In genomic region chr8:11774195-11775076, GRCm38 (mm10) we compare ENCODE assay signal across 9 mouse cellular contexts. TPM values are rescaled to one million over a fixed set of nuclear protein-coding genes. Genes with fewer than 3 reads are reported as not detected.
A peak's percentile ranks its signal among the peaks of the same experiment; 100 is the strongest.
DNase-seq lines count a peak whose midpoint lies in the region; ATAC-seq lines count a peak whose summit lies in the region.
"Had no signal": no experiment of that assay in that cellular context is flagged by ENCODE, and none has a peak within 500 bp of the region (broad histone marks: within the 10 kb centered on the region; RNA-seq: fewer than 3 reads in every experiment).

No protein-coding gene starts in this region.

- ATAC-seq in hindbrain, embryonic 11.5 days (ENCODE audit: low FRiP score) = no peak
- peak; percentile 36 for ATAC-seq in heart, embryonic 15.5 days (replicated peaks; ENCODE audit: insufficient number of reproducible peaks, insufficient read depth, low FRiP score, low read depth)
- no peak for ATAC-seq in limb, embryonic 12.5 days (ENCODE audit: insufficient number of reproducible peaks, insufficient read depth, low FRiP score, low TSS enrichment, low read depth)
- ATAC-seq in stomach, embryonic 14.5 days (ENCODE audit: insufficient number of reproducible peaks, insufficient read depth, low FRiP score, low read depth) = peak; percentile 74

- peaks cover 13% of the 10 kb centered on the region; the same call in 1 of the 2 replicates for H3K36me3 ChIP-seq in hindbrain, embryonic 10.5 days
- H3K36me3 ChIP-seq in hindbrain, embryonic 11.5 days (ENCODE audit: control insufficient read depth, insufficient read depth, low read length) = no peaks in the 10 kb centered on the region
- no peaks in the 10 kb centered on the region for H3K36me3 ChIP-seq in heart, embryonic 15.5 days
- peaks cover 6% of the 10 kb centered on the region; the same call in 1 of the 2 replicates for H3K36me3 ChIP-seq in limb, embryonic 12.5 days
- H3K36me3 ChIP-seq in stomach, embryonic 14.5 days (ENCODE audit: control insufficient read depth, insufficient read depth, low read length) = no peaks in the 10 kb centered on the region

- H3K4me1 ChIP-seq in hindbrain, embryonic 10.5 days (replicated peaks) = peaks cover 58% of the 10 kb centered on the region
- peaks cover 12% of the 10 kb centered on the region; the same call in 1 of the 2 replicates for H3K4me1 ChIP-seq in hindbrain, embryonic 11.5 days (replicated peaks; ENCODE audit: control insufficient read depth, insufficient read depth, low read length)
- peaks cover 79% of the 10 kb centered on the region for H3K4me1 ChIP-seq in heart, embryonic 15.5 days (replicated peaks)
- H3K4me1 ChIP-seq in limb, embryonic 12.5 days (replicated peaks) = peaks cover 31% of the 10 kb centered on the region
- H3K4me1 ChIP-seq in stomach, embryonic 14.5 days (ENCODE audit: control insufficient read depth, insufficient read depth, low read length) = peaks cover 32% of the 10 kb centered on the region

- H3K4me3 ChIP-seq in hindbrain, embryonic 10.5 days = no peak overlapping the region
- no peak overlapping the region for H3K4me3 ChIP-seq in hindbrain, embryonic 11.5 days (ENCODE audit: low read depth, low read length)
- H3K4me3 ChIP-seq in heart, embryonic 15.5 days = no peak overlapping the region
- no peak overlapping the region for H3K4me3 ChIP-seq in limb, embryonic 12.5 days (replicated peaks)
- no peak overlapping the region for H3K4me3 ChIP-seq in stomach, embryonic 14.5 days (ENCODE audit: low read depth, low read length)

- intact Hi-C loops in left cerebral cortex, postnatal 36 days (cut with DNase I) = no loop called here
- intact Hi-C loops in left cerebral cortex, postnatal 14 days (cut with DNase I) = no loop called here

- no peaks in the 10 kb centered on the region for H3K9me3 ChIP-seq in hindbrain, embryonic 10.5 days
- H3K9me3 ChIP-seq in hindbrain, embryonic 11.5 days (ENCODE audit: control insufficient read depth, low read length) = no peaks in the 10 kb centered on the region
- H3K9me3 ChIP-seq in heart, embryonic 15.5 days (replicated peaks) = no peaks in the 10 kb centered on the region
- no peaks in the 10 kb centered on the region for H3K9me3 ChIP-seq in limb, embryonic 12.5 days
- H3K9me3 ChIP-seq in stomach, embryonic 14.5 days (ENCODE audit: control insufficient read depth, low read depth, low read length) = no peaks in the 10 kb centered on the region

- H3K27me3 ChIP-seq in hindbrain, embryonic 10.5 days (ENCODE audit: insufficient read depth, poor library complexity, severe bottlenecking) = no peaks in the 10 kb centered on the region
- H3K27me3 ChIP-seq in hindbrain, embryonic 11.5 days (ENCODE audit: control insufficient read depth, insufficient read depth, low read length) = no peaks in the 10 kb centered on the region
- H3K27me3 ChIP-seq in heart, embryonic 15.5 days = no peaks in the 10 kb centered on the region
- no peaks in the 10 kb centered on the region for H3K27me3 ChIP-seq in limb, embryonic 12.5 days
- H3K27me3 ChIP-seq in stomach, embryonic 14.5 days (ENCODE audit: control insufficient read depth, insufficient read depth, low read length) = no peaks in the 10 kb centered on the region

- no peak for DNase-seq in hindbrain, embryonic 10.5 days (ENCODE audit: low spot score)
- no peak for DNase-seq in hindbrain, embryonic 11.5 days (ENCODE audit: low spot score)
- DNase-seq in left cerebral cortex, postnatal 36 days (ENCODE audit: low spot score in 2 of 2) = no peak
- no peak for DNase-seq in adrenal gland, adult 18-20 months (ENCODE audit: low spot score in 2 of 2)
- DNase-seq in left cerebral cortex, postnatal 14 days (ENCODE audit: low spot score in 2 of 2) = no peak

- WGBS in hindbrain, embryonic 10.5 days = 86% methylated on average over 17 of the region's 17 CpGs
- 83% methylated on average over 17 of the region's 17 CpGs for WGBS in hindbrain, embryonic 11.5 days
- 36% methylated on average over 17 of the region's 17 CpGs for WGBS in heart, embryonic 15.5 days
- 84% methylated on average over 17 of the region's 17 CpGs for WGBS in limb, embryonic 12.5 days
- 67% methylated on average over 17 of the region's 17 CpGs for WGBS in stomach, embryonic 14.5 days

- no peak overlapping the region for H3K4me2 ChIP-seq in hindbrain, embryonic 11.5 days (replicated peaks; ENCODE audit: low read depth, low read length)
- H3K4me2 ChIP-seq in heart, embryonic 15.5 days = peak overlapping the region; percentile 28; the same call in 1 of the 2 replicates
- no peak overlapping the region for H3K4me2 ChIP-seq in limb, embryonic 12.5 days
- H3K4me2 ChIP-seq in stomach, embryonic 14.5 days (replicated peaks; ENCODE audit: low read depth, low read length) = 0 out of 2 replicates have a peak overlapping the region, but pooled peaks have one; percentile 20

- H3K27ac ChIP-seq in hindbrain, embryonic 10.5 days = 0 out of 2 replicates have a peak overlapping the region, but pooled peaks have one; percentile 30
- no peak overlapping the region for H3K27ac ChIP-seq in hindbrain, embryonic 11.5 days (ENCODE audit: low read depth, low read length)
- peak overlapping the region; percentile 71 for H3K27ac ChIP-seq in heart, embryonic 15.5 days
- H3K27ac ChIP-seq in limb, embryonic 12.5 days = 0 out of 2 replicates have a peak overlapping the region, but pooled peaks have one; percentile 29
- peak overlapping the region; percentile 75 for H3K27ac ChIP-seq in stomach, embryonic 14.5 days (ENCODE audit: low read length)
- H3K27ac ChIP-seq: liver, embryonic 14.5 days had no signal

- no peak overlapping the region for H3K9ac ChIP-seq in hindbrain, embryonic 11.5 days (ENCODE audit: low read depth, low read length)
- H3K9ac ChIP-seq in heart, embryonic 15.5 days = no peak overlapping the region
- H3K9ac ChIP-seq in limb, embryonic 12.5 days (replicated peaks) = no peak overlapping the region
- no peak overlapping the region for H3K9ac ChIP-seq in stomach, embryonic 14.5 days (replicated peaks; ENCODE audit: low read depth, low read length)
- H3K9ac ChIP-seq: liver, embryonic 14.5 days had no signal

RNA-seq across cellular contexts. Expression of gene Arhgef7, which starts 46.9 kb away (rescaled TPM):
- 50.5 and 55.4 TPM in 2 replicates for polyA plus RNA-seq in hindbrain, embryonic 10.5 days (2016; fragmentation: Nextera tagmentation; extraction: Ambion mirVana)
- 54.3 and 57.0 TPM in 2 replicates for polyA plus RNA-seq in hindbrain, embryonic 11.5 days (2014; fragmentation: Nextera tagmentation; extraction: Ambion mirVana)
- 59.9 and 67.6 TPM in 2 replicates for polyA plus RNA-seq in heart, embryonic 15.5 days (2015; fragmentation: Nextera tagmentation; extraction: Ambion mirVana)
- 53.0 and 53.8 TPM in 2 replicates for polyA plus RNA-seq in limb, embryonic 12.5 days (2016; fragmentation: Nextera tagmentation; extraction: Ambion mirVana)
- polyA plus RNA-seq in stomach, embryonic 14.5 days (2014; fragmentation: Nextera tagmentation; extraction: Ambion mirVana) = 37.0 and 37.4 TPM in 2 replicates
- 100 to 1,000 TPM; 112 to 145 TPM for total RNA-seq in left cerebral cortex, postnatal 36 days (2021)
- 10 to 100 TPM; 36.6 to 38.3 TPM for total RNA-seq in adrenal gland, adult 18-20 months (2021)
- 100 to 1,000 TPM; 172 to 189 TPM for total RNA-seq in left cerebral cortex, postnatal 14 days (2021)

Comparison
In these comparisons a context has a peak if more than half of its experiments do, and no peak if none do; other contexts are left out.
1. ATAC-seq: peak in heart, embryonic 15.5 days (single experiment) and stomach, embryonic 14.5 days (single experiment); none in hindbrain, embryonic 11.5 days (single experiment) and limb, embryonic 12.5 days (single experiment).
2. H3K4me2 ChIP-seq: peak in heart, embryonic 15.5 days (single experiment) and stomach, embryonic 14.5 days (single experiment); none in hindbrain, embryonic 11.5 days (single experiment) and limb, embryonic 12.5 days (single experiment).